Mouse (Mus musculus): Measurements from ENCODE around the gene Josd1.
"Not testable (repeated sequence)": the region's sequence is repeated elsewhere in the genome, so short reads cannot be mapped to it uniquely, and the experiment has no call there.

The Josd1 gene

DNA sequence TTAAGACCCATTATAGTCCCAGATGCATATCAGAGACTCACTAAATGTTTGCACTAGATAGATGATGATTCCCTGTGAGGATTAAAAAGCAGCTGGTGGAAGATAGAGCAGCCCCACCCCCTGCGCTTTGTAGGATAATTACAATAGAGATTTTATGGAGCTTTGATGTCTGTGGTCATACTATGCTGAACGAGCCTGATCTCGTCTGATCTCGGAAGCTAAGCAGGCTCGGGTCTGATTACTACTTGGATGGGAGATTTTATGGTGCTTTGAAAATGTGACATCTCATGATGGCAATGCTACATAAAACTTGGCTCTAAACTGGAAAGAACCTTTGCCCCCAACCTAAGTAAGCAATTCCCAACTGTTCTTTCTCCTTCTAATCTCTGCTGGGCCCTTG, 4.6 kb upstream of the Josd1 start:
- DNase-seq (ENCODE audit: low read depth), result peak; percentile 33

DNA sequence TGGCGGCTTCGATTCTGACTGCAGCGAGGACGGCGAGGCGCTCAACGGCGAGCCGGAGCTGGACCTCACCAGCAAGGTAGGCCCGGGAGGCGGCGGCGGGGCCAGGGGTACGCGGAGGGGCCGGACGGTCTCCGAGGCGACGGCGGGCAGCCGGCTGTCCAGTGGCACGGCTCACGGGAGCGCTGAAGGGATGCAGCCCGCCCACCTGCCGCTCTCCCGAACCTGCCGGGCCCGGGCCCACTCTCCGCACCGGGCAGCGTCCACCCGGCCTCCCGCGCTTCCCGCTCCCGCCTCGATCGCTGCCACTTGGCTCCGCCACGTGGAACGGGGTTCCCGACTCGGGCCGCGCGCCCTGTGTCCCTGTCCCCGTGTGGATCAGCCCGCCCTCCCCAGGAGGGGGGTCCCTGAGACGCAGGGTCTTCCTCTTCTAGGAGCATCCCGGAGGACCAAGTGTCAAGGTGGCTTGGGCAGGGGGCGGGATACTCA, 3.3 kb upstream of the Josd1 start:
- no peak for DNase-seq (ENCODE audit: low read depth)

- DNase-seq (ENCODE audit: low read depth), result peak; percentile 99
Observed at GRCm38 (mm10) chr15:79690426-79691022, 2.8 kb upstream of the Josd1 start, which contains the start of gene Gtpbp1. Gtpbp1 (plus strand) TSS chr15:79690845.

- DNase-seq (ENCODE audit: low read depth), result peak; percentile 89
Observed at GRCm38 (mm10) chr15:79689662-79690425, 2.1 kb upstream of the Josd1 start.

- no peak for DNase-seq (ENCODE audit: low read depth)
Observed at GRCm38 (mm10) chr15:79688268-79688956, 693 bp upstream of the Josd1 start.

GRCm38 (mm10) chr15:79687175-79687574, 544 bp downstream of the Josd1 start:
- no peak for DNase-seq (ENCODE audit: low read depth)

- DNase-seq (ENCODE audit: low read depth), result peak; percentile 43
Observed at GRCm38 (mm10) chr15:79686046-79686869, 1.5 kb downstream of the Josd1 start.

DNA sequence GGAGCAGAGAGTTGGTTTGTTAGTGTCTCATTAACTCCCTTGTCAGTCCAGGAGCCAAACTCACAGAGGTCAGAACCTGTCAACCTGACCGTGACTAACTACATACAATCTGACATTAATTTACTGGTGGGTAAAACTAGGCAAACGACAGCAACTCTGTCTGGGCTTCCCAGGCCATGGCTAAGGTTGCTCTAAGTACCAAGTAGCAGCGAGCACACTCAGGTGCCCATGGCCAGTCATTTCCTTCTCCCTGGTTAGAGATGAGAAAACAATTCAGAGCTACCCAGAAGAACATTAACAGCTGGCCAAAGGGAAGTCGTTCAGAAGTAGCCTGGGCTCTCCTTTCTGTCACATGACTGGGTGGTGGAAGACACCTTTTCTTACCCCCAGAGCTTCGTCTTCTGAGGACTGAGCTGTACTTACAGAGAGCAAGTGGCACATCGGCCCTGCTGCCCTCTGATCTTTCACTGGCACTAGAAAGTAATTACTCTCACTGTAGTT, 2.5 kb downstream of the Josd1 start:
- no peak for DNase-seq (ENCODE audit: low read depth)

GRCm38 (mm10) chr15:79684616-79685015, 3.1 kb downstream of the Josd1 start:
- DNase-seq (ENCODE audit: low read depth), result no peak

DNA sequence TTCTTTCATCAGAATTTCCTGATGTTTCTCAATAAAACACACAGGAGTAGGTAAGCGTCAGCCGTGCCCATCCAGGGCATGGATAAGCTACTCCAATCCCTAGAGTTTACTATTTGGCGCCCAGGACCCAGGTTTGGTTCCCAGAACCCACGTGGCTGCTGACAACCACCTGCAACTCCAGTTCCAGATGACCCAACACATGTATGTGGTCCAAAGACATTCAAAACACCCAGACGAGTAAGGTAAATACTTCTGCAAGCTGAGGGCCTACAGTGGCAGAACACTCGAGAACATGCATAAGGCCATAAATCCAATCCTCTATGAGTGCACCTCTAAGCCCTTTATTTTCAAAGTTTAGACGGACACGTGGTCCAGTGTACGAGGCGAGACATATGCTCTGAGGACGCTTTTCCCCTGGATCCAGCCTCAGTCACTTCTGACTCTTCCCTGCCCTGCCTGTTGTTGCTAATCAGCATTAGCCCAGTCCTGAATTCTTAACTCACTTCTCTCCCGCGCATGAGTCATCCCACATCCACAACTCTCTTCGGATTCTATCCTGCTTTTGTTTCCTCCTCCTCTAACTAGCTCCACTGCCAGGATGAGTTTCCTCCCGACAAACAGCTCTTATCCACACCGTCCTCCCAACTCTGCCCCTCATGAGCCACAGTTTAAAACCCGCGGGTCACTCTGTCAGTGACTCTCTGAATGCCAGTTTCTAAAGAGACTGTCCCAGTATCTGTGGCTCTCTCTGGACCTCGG, 3.8 kb downstream of the Josd1 start:
- no peak for DNase-seq (ENCODE audit: low read depth)

GRCm38 (mm10) chr15:79683146-79683545, 4.6 kb downstream of the Josd1 start:
- no peak for DNase-seq (ENCODE audit: low read depth)

DNA sequence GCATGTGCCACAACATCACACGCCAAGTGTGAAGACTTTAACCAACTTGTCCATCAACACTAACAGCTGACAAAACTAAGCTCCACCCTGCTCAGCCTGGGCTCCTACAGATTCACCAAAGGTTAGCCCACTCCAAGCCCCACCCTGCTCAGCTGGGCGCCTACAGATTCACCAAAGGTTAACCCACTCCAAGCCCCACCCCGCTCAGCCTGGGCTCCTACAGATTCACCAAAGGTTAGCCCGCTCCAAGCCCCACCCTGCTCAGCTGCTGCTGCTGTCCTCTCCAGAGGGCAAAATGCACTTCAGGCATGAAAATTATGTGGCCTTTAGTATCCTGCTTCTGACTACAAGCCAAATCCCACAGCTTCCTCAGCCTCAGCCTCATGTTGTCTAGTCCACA, 5.7 kb downstream of the Josd1 start:
- no peak for DNase-seq (ENCODE audit: low read depth)

DNA sequence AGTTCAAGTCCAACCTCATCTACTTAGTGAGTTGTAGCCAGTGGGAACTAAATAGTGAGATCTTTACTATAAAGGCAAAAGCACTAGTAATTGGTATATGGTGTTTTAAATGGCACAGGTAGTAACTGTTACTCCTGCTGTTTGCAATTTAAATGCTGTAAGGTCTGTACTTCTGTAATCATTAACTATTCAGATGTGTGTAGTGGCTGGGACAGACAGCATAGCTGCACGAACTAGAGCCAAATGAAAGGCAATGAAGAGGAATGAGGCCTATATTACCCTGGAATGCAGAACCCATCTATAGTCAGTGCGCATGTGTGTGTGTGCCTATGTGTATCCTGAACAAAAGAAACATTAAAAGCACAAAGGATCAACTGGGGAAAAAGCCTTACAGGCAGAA, 9.8 kb downstream of the Josd1 start:
- DNase-seq (ENCODE audit: low read depth), result no peak

DNA sequence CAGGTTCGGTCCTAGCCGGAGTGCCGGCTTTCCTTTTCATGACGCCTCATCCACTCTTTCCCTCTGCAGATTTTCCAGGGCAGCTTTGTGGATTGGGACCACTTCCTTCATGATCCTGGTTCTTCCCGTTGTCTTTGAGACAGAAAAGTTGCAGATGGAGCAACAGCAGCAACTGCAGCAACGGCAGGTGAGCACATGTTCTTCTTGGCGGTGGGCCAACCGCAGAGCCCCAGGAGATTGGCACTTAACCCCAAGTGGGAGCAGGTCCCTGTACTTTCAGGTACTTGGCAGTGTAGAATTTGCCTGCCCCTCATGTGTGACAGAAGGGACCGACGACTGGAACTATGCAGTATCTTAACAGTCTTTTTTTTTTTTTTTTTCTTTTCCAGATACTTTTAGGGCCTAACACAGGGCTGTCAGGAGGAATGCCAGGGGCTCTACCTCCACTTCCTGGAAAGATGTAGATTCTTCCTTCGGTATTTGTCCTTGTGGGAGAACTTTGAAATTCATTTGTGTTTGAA, 15.8 kb downstream of the Josd1 start:
- not testable (repeated sequence) for DNase-seq (ENCODE audit: low read depth)

DNA sequence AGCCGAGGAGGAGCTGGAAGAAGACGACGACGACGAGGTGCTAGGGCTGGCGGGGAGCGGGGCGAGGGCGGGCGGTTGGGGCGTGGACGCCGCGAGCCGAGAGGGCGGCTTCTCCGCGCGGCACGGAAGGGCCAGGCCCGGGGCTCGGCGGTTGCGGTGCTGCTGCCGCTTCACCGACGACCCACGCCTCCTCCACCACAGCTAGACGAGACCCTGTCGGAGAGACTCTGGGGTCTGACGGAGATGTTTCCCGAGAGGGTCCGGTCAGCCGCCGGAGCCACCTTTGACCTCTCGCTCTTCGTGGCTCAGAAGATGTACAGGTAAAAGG, 16.8 kb downstream of the Josd1 start:
- DNase-seq (ENCODE audit: low read depth), result no peak

DNA sequence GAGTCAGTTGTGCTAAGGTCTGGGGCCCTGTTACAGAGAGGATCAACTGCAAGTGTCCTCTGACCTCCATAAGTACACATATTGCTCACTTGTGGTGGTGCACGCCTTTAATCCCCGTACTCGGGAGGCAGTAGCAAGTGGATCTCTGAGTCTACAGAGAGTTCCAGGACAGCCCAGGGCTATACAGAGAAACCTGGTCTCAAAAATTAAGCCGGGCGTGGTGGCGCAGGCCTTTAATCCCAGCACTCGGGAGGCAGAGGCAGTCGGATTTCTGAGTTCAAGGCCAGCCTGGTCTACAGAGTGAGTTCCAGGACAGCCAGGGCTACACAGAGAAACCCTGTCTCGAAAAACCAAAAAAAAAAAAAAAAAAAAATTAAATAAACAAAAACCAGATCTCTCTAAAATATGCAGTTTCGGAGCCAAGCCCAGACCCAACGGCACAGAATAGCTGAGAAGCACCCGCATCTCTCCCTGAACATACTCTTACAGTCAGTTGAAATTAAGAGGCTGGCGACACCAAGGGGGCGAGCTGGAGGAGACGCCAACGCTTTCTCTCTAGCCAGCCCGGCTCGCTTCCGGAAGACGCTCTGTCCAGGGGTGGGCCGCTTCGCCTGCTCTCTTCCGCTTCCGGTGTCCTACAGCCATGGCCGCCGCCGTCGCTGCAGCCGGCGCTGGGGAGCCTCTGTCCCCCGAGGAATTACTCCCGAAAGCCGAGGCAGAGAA, 17.3 kb downstream of the Josd1 start, which contains the start of gene Tomm22:
Tomm22 (plus strand) TSS at position 613 of the 723 bp plus-strand sequence.
- peak; percentile 92 for DNase-seq (ENCODE audit: low read depth)

- DNase-seq (ENCODE audit: low read depth), result no peak
Observed at GRCm38 (mm10) chr15:79669195-79669594, 18.5 kb downstream of the Josd1 start.

- no peak for DNase-seq (ENCODE audit: low read depth)
Observed at GRCm38 (mm10) chr15:79664666-79665065, 23.1 kb downstream of the Josd1 start.

DNA sequence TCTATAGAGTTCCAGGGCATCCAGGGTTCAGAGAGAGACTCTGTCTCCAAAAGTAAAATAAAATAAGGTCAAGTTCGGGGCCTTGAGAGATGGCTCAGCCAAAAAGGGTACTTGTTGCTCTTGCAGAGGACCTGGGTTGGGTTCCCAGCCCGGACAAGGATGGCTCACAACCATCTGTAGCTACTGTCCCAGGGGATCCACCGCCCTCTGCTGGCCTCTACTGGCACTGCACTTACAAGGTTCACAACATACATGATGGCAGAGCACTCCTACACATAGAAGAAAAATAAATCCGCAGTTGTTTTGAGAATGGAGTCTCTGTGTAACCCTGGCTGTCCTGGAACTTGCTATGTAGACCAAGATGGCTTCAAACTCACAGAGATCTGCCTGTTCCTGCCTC, 25.9 kb downstream of the Josd1 start:
- peak; percentile 78 for DNase-seq (ENCODE audit: low read depth)
